Mouse (Mus musculus) adrenal gland (tissue): ENCODE data around the gene Mki67.

Source experiments
- intact Hi-C: fragments of 180-260 bp; cut with DNase I; formaldehyde crosslinking; loops from one replicate; pipeline ENCODE4 v1.15.1; 2025

The Mki67 gene

GRCm38 (mm10) chr7:135676722-135677121 lies 39.4 kb downstream of the Mki67 start:
- intact Hi-C loops, result no loop called here

GRCm38 (mm10) chr7:135673576-135673975 lies 42.6 kb downstream of the Mki67 start:
- intact Hi-C loops, result no loop called here

- intact Hi-C loops, result no loop called here
Observed at GRCm38 (mm10) chr7:135668852-135669739, 47.1 kb downstream of the Mki67 start.

- intact Hi-C loops, result no loop called here
Observed at GRCm38 (mm10) chr7:135666314-135666713, 49.8 kb downstream of the Mki67 start.

GRCm38 (mm10) chr7:135664211-135664610 lies 52.0 kb downstream of the Mki67 start:
- intact Hi-C loops, result no loop called here

GRCm38 (mm10) chr7:135660314-135660713 lies 55.8 kb downstream of the Mki67 start:
- intact Hi-C loops, result no loop called here

GRCm38 (mm10) chr7:135659314-135659935 lies 56.7 kb downstream of the Mki67 start:
- intact Hi-C loops, result no loop called here

- intact Hi-C loops, result no loop called here
Observed at GRCm38 (mm10) chr7:135658150-135658549, 58.0 kb downstream of the Mki67 start.

GRCm38 (mm10) chr7:135655113-135655512 lies 61.0 kb downstream of the Mki67 start:
- intact Hi-C loops, result no loop called here

GRCm38 (mm10) chr7:135654288-135654687 lies 61.9 kb downstream of the Mki67 start:
- intact Hi-C loops, result no loop called here

GRCm38 (mm10) chr7:135653601-135654000 lies 62.6 kb downstream of the Mki67 start:
- intact Hi-C loops, result no loop called here

- intact Hi-C loops, result no loop called here
Observed at GRCm38 (mm10) chr7:135652781-135653180, 63.4 kb downstream of the Mki67 start.

- intact Hi-C loops, result no loop called here
Observed at GRCm38 (mm10) chr7:135651831-135652511, 64.2 kb downstream of the Mki67 start.

- intact Hi-C loops, result no loop called here
Observed at GRCm38 (mm10) chr7:135650061-135650460, 66.1 kb downstream of the Mki67 start.

GRCm38 (mm10) chr7:135649306-135649705 lies 66.9 kb downstream of the Mki67 start:
- intact Hi-C loops, result no loop called here

- intact Hi-C loops, result no loop called here
Observed at GRCm38 (mm10) chr7:135648821-135649220, 67.3 kb downstream of the Mki67 start.

- intact Hi-C loops, result no loop called here
Observed at GRCm38 (mm10) chr7:135646976-135647375, 69.2 kb downstream of the Mki67 start.

GRCm38 (mm10) chr7:135644452-135644851 lies 71.7 kb downstream of the Mki67 start:
- intact Hi-C loops, result no loop called here

- intact Hi-C loops, result no loop called here
Observed at GRCm38 (mm10) chr7:135641698-135642507, 74.3 kb downstream of the Mki67 start.
